Mouse (Mus musculus) urinary bladder, postnatal 10 days (tissue): Measurements from ENCODE around the gene Slc22a15.

Experiments
- DNase-seq: peaks from one replicate; pipeline ENCODE4 v3.0.0; 2022; ENCODE audit warnings: low spot score

The Slc22a15 gene

DNA sequence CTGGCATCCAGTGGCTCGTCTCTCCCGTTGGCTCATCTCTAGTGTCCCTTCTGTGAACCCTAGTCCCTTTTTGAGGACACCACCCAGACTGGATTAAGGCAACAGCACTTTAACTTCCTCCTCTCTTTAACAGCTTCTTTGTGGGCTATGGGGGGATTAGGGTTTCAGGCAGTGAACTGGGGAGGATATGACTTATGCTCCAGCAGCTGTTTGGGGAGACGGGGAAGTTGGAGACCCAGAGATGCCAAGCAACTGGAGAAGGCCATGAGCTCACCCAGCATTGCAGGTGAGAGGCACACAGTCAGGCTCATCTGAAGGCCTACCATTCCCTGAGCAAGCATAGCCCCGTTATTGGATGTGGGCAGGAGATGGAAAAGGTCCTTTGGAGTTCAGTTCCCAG lies 112.3 kb downstream of the Slc22a15 start:
- no peak for DNase-seq

GRCm38 (mm10) chr3:101807646-101808045 lies 116.6 kb downstream of the Slc22a15 start:
- no peak for DNase-seq

DNA sequence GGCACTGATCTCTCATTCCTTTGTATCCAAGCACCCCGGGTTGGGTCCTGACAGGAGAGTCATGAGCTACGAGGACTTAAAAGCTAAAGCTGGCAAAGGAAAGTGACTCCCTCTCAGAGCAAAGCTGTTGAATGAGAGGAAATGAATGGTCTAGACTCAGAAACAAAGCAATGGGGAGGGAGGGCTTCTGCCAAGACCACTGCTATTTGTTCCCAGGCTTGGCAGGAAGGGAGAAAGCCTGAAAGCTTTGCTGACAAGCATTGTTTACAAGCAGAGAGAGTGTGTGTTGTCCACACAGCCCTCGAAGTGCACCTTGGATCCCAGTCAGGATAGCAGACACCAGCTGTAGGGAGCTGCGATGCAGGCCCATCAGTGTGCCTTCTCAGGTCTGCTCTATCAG lies 117.3 kb downstream of the Slc22a15 start:
- no peak for DNase-seq

DNA sequence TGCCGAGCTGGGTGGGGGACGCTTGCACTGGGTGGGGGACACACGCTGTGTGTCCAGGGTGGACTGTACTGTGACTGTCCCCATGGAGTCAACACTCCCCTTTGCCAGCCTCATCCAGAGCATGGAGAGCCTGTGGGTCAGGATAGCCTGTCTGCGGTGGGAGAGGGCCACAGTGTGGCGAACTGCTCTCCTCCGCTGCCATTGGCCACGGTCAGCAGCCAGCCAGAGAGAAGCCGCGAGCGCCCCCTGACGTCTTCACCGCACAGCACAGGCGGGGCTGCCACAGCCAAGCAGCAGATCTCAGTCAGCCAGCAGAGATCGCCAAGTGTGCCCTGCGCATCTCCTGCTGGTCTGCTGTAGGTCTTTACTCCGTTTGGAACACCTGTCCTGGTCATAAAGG lies 118.1 kb downstream of the Slc22a15 start:
- peak; percentile 69 for DNase-seq
